Mouse (Mus musculus) kidney, postnatal 36 days (tissue): ENCODE measurements at regions not wholly inside any gene's neighbourhood (a gene's known extent, or its start where the extent isn't known, plus 50 kb on each side); places are given as distances from the start of the nearest gene placed in this dataset.

Experiments
- DNase-seq, 2 experiments: peaks; one replicate each; pipeline ENCODE4 v3.0.0; 2021 to 2022; ENCODE audit warnings: mixed read lengths in 2 of 2

GRCm38 (mm10) chr7:78123386-78123785 lies 614.4 kb downstream of the Ntrk3 start:
- DNase-seq, result no peak

DNA sequence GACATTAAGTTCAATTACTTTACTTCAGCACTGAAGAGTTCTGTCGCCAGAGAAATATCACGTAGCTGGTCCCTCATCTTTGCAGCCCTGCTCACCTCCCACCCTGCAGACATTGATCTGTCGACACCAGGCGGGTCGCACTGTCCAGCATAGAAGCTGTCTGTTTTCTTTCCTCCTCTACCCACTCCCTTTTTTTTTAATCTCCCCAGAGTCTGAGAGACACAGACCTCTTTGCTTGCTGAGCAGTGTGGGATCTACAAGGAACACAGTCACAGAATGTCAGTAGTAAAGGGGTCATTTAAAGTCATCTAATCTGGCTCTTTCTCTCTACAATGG lies 616.7 kb downstream of the Ntrk3 start:
- no peak for DNase-seq

GRCm38 (mm10) chr7:78120462-78121150 lies 617.2 kb downstream of the Ntrk3 start:
- no peak for DNase-seq

DNA sequence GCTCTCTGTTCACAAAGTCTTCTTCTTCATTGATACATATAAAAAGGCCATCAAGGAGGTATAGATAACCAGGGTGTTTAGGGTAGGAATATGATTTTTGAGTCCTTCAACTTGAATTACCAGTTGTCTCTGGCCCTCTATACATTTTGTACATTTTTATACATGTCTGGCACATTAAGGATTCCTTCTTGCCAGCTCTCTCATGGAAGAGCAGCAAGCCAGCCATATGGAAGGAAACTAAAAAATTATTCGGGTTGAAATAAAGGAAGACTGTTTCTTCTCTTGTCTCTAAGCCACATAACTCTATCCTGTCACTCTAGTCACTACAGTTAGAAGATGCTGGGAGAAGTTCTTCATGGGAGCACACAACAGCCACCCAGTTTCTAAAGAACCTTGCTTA lies 618.0 kb downstream of the Ntrk3 start:
- no peak for DNase-seq

GRCm38 (mm10) chr7:78111291-78111690 lies 626.5 kb downstream of the Ntrk3 start:
- peak in 1 of 2 experiments; percentile 20 for DNase-seq

GRCm38 (mm10) chr7:78103536-78104279 lies 634.1 kb downstream of the Ntrk3 start:
- DNase-seq, result no peak

GRCm38 (mm10) chr7:78102396-78102795 lies 635.4 kb downstream of the Ntrk3 start:
- no peak for DNase-seq

DNA sequence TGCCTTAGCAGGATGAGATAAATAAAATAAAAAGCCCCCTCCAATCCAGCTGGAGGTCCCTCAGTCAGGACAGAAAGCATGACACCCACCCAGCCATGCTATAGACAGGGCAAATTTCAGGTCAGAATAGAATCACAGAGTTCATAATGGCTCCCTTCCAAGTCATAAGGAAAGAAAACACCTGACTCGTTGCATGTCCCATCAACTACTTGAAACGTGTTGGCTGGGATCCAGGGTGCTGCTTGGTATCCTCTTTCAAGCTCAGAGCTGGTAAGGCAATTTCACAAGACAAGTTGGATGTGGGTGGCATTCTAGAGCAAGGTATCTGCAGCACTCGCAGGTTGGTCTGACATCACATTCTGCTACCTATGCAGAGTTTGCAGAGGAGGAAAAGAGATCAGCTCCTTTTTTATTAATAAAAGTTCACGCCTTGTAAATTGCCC lies 651.2 kb downstream of the Ntrk3 start:
- DNase-seq, result peak; percentile 67 to 75

DNA sequence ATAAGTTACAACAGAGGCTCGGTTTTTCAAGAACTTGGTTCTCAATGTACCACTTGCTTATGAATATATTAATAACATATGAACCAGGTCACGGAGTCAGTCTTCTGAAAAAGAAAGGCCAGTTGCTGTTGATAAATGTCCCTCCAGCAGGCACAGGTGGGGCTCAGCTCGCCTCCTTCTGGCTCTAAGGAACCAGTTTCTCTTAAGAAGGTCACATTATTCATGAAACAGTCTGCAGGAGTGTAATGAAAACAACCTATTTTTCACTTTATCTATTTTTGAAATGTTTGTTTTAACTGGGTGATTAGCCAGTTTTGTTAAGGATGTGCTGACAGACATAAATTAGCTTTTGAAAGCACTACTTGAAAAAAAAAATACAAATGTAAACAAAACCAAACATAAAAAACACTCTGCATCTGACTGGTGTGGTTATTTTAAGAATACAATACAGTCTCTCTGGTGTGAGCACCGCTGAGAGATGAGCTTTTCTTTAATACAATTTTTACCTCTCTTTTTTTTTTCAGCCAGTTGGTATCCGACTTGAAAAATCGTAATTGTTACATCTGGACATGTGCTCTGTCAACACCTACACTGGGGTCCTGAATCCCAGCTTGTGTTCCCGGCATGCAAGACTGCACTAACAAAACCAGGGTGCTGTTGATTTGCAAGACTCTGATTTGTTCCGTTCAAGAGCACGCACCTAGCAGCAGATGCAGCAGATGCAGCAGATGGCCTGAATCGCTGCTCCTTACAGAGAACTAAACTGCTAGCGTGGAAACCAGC lies 651.8 kb downstream of the Ntrk3 start:
- peak in 1 of 2 experiments; percentile 2 for DNase-seq

- DNase-seq, result no peak
Measured at GRCm38 (mm10) chr7:78079708-78080107, 658.1 kb downstream of the Ntrk3 start.

DNA sequence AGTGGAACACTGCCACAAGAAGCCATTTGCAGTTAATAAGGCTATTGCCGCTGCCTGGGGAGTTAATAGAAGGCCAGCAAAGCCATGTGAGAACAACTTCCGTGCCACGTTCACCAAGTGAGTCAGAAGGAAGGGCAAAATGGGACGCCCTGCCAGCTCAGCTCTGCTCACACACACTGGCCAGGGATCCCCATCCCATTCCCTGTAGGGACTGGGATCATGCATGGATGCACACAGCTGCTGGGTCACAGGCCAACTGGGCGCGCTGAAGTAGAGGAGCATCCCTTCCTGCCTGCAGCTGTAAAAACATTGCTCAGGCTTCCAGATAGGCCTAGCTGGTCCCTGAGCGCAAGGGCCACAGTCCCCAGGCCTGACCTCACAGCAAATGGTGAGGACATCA lies 666.7 kb downstream of the Ntrk3 start:
- peak; percentile 1 to 5 for DNase-seq

DNA sequence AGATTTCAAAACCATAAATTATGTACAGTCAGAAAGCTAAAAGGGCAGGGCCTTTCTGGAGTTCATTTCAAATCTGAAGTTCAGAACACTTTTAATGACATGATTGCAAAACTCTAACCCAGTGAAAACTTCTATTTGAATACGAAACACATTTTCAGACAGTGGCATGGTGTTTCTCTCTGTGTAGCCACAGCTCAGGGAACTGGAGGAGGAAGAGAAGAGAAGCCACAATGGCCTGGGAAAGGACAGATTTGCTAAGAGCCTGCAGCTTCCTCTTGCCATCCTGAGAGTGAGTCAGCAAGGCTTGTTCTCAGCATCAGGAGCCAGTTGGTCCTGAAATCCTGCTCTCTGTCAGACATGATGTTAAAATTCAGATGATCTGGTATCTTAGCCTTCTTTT lies 676.2 kb downstream of the Ntrk3 start:
- DNase-seq, result no peak

- DNase-seq, result no peak
Measured at GRCm38 (mm10) chr7:78049606-78050005, 688.2 kb downstream of the Ntrk3 start.

GRCm38 (mm10) chr7:78045456-78045855 lies 692.4 kb downstream of the Ntrk3 start:
- peak in 1 of 2 experiments; percentile 2 for DNase-seq

DNA sequence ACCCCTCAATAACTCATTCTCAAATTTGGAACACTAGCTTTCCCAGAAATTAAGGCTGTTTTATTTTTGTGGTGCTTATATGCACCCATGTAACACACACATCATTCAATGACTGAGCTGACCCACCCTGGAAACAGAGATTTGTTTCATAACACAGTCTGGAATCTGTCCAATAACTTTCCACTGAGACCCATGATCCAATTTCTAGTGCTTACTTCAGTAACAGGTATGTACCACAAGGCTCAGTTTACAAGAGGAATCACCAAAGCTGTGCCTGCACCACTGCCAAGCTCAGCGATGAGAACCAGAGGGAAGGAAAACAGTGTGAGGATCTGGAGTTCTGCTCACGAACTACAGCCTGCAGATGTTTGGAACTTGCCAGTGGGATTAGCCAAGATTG lies 706.8 kb downstream of the Ntrk3 start:
- no peak for DNase-seq

GRCm38 (mm10) chr7:78026992-78027615 lies 710.7 kb downstream of the Ntrk3 start:
- DNase-seq, result no peak

- DNase-seq, result no peak
Measured at GRCm38 (mm10) chr7:78023591-78023990, 714.2 kb downstream of the Ntrk3 start.

DNA sequence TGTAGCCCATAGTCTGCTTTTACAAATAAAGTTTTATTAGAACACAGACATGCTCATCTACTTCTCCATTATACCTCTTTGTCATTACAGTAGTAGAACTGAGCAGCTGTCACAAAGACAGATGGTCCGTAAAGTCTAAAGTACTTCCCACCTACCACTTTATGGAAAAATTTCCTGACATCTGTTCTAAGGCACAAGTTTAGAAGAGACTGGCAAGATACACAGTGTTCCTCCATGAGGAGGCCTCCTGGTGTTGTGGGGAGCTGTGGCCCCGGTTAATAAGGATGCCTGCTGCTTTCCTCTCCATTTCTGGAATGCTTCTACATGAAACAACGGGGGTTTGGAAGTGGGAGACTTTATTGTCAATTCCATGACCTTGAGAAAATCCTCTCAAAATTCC lies 714.7 kb downstream of the Ntrk3 start:
- DNase-seq, result no peak

DNA sequence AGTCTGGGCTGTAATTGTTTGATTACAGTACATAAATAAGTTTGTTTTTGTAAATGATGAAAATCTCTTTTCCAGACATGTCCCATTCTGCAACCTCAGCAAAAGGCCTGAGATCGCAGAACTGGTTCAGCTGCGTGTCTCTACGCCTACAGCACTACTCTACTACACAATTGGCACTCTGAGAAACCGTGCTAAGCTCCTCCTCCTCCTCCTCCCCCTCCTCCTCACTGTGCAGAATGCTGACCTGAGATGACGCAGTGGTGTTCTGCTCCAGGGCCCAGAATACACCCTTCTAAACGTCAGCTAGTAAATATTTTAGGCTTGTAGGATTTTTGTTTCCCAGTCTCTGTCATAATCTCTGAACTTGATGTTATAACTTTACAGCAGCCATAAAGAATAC lies 724.2 kb downstream of the Ntrk3 start:
- no peak for DNase-seq

GRCm38 (mm10) chr7:78003086-78003485 lies 734.7 kb downstream of the Ntrk3 start:
- no peak for DNase-seq

- DNase-seq, result no peak
Measured at GRCm38 (mm10) chr7:77993840-77994239, 744.0 kb downstream of the Ntrk3 start.

- DNase-seq, result no peak
Measured at GRCm38 (mm10) chr7:77990150-77990549, 747.7 kb downstream of the Ntrk3 start.

- no peak for DNase-seq
Measured at GRCm38 (mm10) chr7:77988177-77988576, 749.6 kb downstream of the Ntrk3 start.
